Mouse (Mus musculus) intestine, postnatal 0 days (tissue): ENCODE measurements around the gene Rfxank. TPM values are rescaled to one million over a fixed set of nuclear protein-coding genes. Genes with fewer than 3 reads are reported as not detected.
A peak's percentile ranks its signal among the peaks of the same experiment; 100 is the strongest.

Experiments
- ATAC-seq: fragments of 200-750 bp; cut with Nextera tagmentation; 2 replicates; pipeline ENCODE4 v1.8.0; 2017; ENCODE audit warnings: mild to moderate bottlenecking, moderate TSS enrichment, moderate library complexity
- H3K27ac ChIP-seq: fragments of 300-500 bp; sonication (generic); 2 replicates; pipeline ENCODE4 v1.5.1; 2014; ENCODE audit warnings: mild to moderate bottlenecking, low read depth, low read length, moderate library complexity
- H3K27me3 ChIP-seq: fragments of 300-500 bp; sonication (generic); replicated peaks from 2 replicates; pipeline ENCODE4 v1.6.1; 2014; ENCODE audit warnings: low read length, mixed read lengths; ENCODE audit not compliant: control insufficient read depth, insufficient read depth
- H3K36me3 ChIP-seq: fragments of 300-500 bp; sonication (generic); 2 replicates; pipeline ENCODE4 v1.6.1; 2014; ENCODE audit warnings: mild to moderate bottlenecking, moderate library complexity; ENCODE audit not compliant: control insufficient read depth, insufficient read depth
- H3K4me1 ChIP-seq: fragments of 300-500 bp; sonication (generic); replicated peaks from 2 replicates; pipeline ENCODE4 v1.6.1; 2014; ENCODE audit warnings: antibody characterized with exemption, low read length, mixed read lengths; ENCODE audit not compliant: control insufficient read depth, insufficient read depth
- H3K4me2 ChIP-seq: fragments of 300-500 bp; sonication (generic); replicated peaks from 2 replicates; pipeline ENCODE4 v1.6.1; 2014; ENCODE audit warnings: low read depth, mild to moderate bottlenecking, moderate library complexity
- H3K4me3 ChIP-seq: fragments of 300-500 bp; sonication (generic); 2 replicates; pipeline ENCODE4 v1.5.1; 2014; ENCODE audit warnings: low read depth, low read length
- H3K9ac ChIP-seq: fragments of 300-500 bp; sonication (generic); 2 replicates; pipeline ENCODE4 v1.6.1; 2014; ENCODE audit warnings: mild to moderate bottlenecking, low read depth, low read length
- H3K9me3 ChIP-seq: fragments of 300-500 bp; sonication (generic); 2 replicates; pipeline ENCODE4 v1.6.1; 2016; ENCODE audit warnings: mixed run types; ENCODE audit not compliant: control insufficient read depth
- CTCF ChIP-seq: sonication (generic); IDR thresholded peaks from 2 replicates; pipeline ENCODE4 v1.5.1; 2016; ENCODE audit warnings: low read depth, mild to moderate bottlenecking, control low read depth, antibody characterized with exemption, moderate library complexity
- WGBS: fragments of 180-500 bp; shearing (Covaris S2); extraction: QIAGEN DNeasy Blood & Tissue Kit; methylation state at CpG from one replicate; pipeline ENCODE4 v1.1.7; 2014; 5-methylcytosine and 5-hydroxymethylcytosine counted together
- polyA plus RNA-seq: library from polyadenylated mRNA; unstranded; fragments of >200 nt; fragmentation: Nextera tagmentation; extraction: Ambion mirVana; gene quantifications from 2 replicates; pipeline ENCODE4 v1.2.1, GENCODE M21; 2015

The Rfxank gene
- polyA plus RNA-seq, 1 experiment from 2014 or later = 11.2 TPM

DNA sequence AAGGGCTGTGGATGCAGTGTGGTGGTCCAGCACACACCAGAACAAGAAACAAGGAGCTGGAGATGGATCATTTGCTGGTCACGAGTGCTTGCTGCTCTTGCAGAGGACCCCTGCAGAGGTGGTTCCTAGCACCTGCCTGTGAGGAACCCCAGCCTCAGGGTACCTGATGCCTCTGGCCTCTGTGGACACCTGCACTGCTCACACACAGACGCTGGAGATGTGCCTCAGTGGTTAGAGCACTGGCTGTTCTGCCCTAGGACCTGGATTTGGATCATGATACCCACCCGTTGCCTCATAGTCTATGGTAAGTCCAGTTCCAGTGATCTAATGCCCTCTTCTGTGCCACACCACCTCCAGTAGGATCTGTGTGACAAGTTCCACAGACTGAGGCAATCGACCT is 2.4 kb downstream of the Rfxank start:
- Histone ChIP-seq H3K4me3 (no peak overlapping the region), H3K9ac (no peak overlapping the region), H3K36me3 (peaks cover 35% of the 10 kb centered on the region), H3K4me2 (no peak overlapping the region), H3K27me3 (no peaks in the 10 kb centered on the region), H3K27ac (no peak overlapping the region), H3K9me3 (no peaks in the 10 kb centered on the region), H3K4me1 (peaks cover 6% of the 10 kb centered on the region)
- 86% methylated on average over 4 of the region's 4 CpGs for WGBS
- no peak for ATAC-seq
- TF ChIP-seq CTCF = no peak

- no peak for ATAC-seq
Observed at GRCm38 (mm10) chr8:70134931-70135330, 4.0 kb downstream of the Rfxank start.

DNA sequence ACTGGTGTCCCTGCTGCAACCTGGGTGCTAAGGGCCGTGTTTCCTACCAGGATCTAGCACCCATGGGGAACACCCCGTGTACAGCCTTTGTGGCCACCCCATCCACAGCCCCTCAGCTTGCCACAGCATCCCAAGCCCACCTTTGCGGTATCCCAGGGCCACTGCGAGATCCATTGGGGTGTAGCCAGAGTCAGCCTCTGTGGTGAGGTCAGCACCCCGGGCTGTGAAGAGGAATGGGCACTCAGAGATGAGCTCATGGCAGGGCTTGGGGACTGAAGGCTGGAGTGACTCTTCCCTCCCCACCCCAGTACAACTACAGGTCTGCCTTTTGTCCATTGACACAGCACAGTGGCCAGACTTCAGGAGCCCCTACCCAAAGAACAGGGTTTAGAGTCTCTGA is 4.9 kb downstream of the Rfxank start:
- Histone ChIP-seq H3K4me1 (0 out of 2 replicates have a peak, but pooled peaks cover 4% of the 10 kb centered on the region), H3K9ac (no peak overlapping the region), H3K27me3 (no peaks in the 10 kb centered on the region), H3K4me2 (no peak overlapping the region), H3K36me3 (peaks cover 34% of the 10 kb centered on the region), H3K9me3 (no peaks in the 10 kb centered on the region), H3K27ac (no peak overlapping the region), H3K4me3 (no peak overlapping the region)
- 92% methylated on average over 5 of the region's 5 CpGs for WGBS
- no peak for TF ChIP-seq CTCF
- ATAC-seq = no peak

More at GRCm38 (mm10) chr8:70134931-70135330, 4.0 kb downstream of the Rfxank start:
- no peaks in the 10 kb centered on the region for H3K27me3 ChIP-seq
- H3K4me1 ChIP-seq = no peaks in the 10 kb centered on the region
- WGBS = 91% methylated on average over 9 of the region's 9 CpGs
- peaks cover 34% of the 10 kb centered on the region for H3K36me3 ChIP-seq
- H3K27ac ChIP-seq = no peak overlapping the region
- H3K4me3 ChIP-seq = no peak overlapping the region
- H3K9me3 ChIP-seq = no peaks in the 10 kb centered on the region
- no peak overlapping the region for H3K9ac ChIP-seq
- H3K4me2 ChIP-seq = no peak overlapping the region
- TF ChIP-seq CTCF = no peak

DNA sequence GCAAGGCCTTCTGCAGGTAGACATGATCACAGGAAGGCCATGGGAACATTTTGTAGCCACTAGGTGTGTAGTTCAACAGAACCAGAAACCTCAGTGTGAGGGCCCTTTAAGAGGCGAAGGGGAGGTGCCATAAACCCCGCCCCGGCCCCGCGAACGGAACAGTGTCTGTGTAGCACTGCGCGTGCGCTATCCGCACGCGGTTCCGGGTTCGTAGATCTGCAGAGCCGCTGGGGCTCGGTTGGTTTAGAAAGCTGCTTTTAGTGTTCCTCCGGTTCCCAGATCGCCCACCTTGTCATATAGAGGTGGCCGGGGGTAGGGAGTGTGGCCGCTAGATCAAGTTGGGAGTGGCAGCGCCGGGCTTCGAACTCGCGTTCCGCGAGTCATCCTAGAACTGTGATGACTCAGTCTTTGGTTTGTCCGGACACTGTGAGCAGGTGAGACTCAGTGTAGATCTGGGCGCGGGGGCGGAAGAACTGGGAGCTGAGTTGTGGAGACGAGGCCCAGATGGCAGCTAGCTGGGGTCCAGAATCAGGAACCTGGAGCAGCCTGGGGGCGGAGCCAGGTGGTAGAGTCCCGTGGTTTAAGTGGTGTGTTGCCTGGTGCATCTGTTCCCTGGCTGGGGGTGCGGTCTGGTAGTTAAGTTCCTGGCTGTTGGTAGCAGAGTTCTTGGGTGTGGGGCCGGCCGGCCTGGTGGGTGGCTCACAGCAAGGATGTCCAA is 7.6 kb downstream of the Rfxank start, which contains the start of gene Nr2c2ap:
Gene Nr2c2ap (plus strand): TSS at position 168 of the 718 bp plus-strand sequence.
- Histone ChIP-seq H3K9ac (peak within 1 kb of the TSS; percentile 78), H3K9me3 (no peaks in the 10 kb centered on the region), H3K36me3 (peaks cover 30% of the 10 kb centered on the region), H3K27ac (peak within 1 kb of the TSS; percentile 66; the same call in 1 of the 2 replicates), H3K27me3 (no peaks in the 10 kb centered on the region), H3K4me2 (peak within 1 kb of the TSS; percentile 85), H3K4me3 (peak within 1 kb of the TSS; percentile 66), H3K4me1 (0 out of 2 replicates have a peak, but pooled peaks cover 4% of the 10 kb centered on the region)
- peak; percentile 87 for ATAC-seq
- TF ChIP-seq CTCF = peak; percentile 24; the same call in 1 of the 2 replicates
- under 1% methylated on average over 37 of the region's 37 CpGs for WGBS

GRCm38 (mm10) chr8:70130066-70130465 is 8.9 kb downstream of the Rfxank start:
- ATAC-seq = no peak
- peaks cover 19% of the 10 kb centered on the region; the same call in 1 of the 2 replicates for H3K36me3 ChIP-seq
- no peaks in the 10 kb centered on the region for H3K27me3 ChIP-seq
- H3K27ac ChIP-seq = peak overlapping the region; percentile 66
- 0 out of 2 replicates have a peak, but pooled peaks cover 4% of the 10 kb centered on the region for H3K4me1 ChIP-seq
- no peak overlapping the region for H3K9ac ChIP-seq
- H3K4me2 ChIP-seq = no peak overlapping the region
- 92% methylated on average over 3 of the region's 3 CpGs for WGBS
- no peaks in the 10 kb centered on the region for H3K9me3 ChIP-seq
- no peak overlapping the region for H3K4me3 ChIP-seq
- TF ChIP-seq CTCF = no peak

DNA sequence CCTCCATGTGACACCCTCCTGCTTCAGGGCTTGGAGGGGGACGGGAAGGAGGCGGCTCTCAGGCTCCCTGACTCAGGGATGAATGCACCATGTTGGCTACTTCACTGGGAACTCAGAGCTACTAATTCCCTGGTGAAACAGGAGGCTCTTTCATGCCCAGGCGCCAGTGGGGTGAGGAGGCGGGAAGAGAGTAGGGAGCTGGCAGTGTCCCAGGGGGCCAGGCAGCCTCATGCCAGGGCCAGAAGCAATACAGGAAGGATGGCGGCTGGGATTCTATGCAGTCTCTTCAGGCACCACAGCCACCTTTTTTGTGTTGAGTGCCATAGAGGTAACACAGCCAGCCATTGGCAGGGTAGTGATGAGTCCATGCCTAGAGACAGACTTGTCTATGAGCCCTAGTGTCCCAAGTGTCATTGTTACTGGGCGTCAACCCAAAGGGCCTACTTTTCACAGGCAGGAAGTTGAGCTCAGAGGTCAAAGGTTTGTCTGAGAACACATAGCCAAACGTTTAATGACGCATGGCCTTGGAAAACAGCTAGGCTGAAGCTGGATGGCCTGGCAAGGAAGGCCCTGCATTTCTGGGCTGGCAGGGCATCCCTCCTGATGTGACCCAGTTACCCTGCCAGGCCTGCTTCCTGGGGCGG is 9.5 kb downstream of the Rfxank start:
- 0 out of 2 replicates have a peak, but pooled peaks have one; percentile 26 for ATAC-seq
- Histone ChIP-seq H3K27ac (peak overlapping the region; percentile 66), H3K9me3 (no peaks in the 10 kb centered on the region), H3K4me2 (no peak overlapping the region), H3K27me3 (no peaks in the 10 kb centered on the region), H3K4me1 (0 out of 2 replicates have a peak, but pooled peaks cover 4% of the 10 kb centered on the region), H3K9ac (no peak overlapping the region), H3K4me3 (no peak overlapping the region), H3K36me3 (peaks cover 13% of the 10 kb centered on the region; the same call in 1 of the 2 replicates)
- TF ChIP-seq CTCF = no peak
- WGBS = 58% methylated on average over 9 of the region's 9 CpGs
